Mouse (Mus musculus): ENCODE measurements around the gene Rhbdl1. TPM values are rescaled to one million over a fixed set of nuclear protein-coding genes. Genes with fewer than 3 reads are reported as not detected.

Rhbdl1 gene
- polyA plus RNA-seq, 1 experiment from 2014 or later: 56.9 TPM

DNA sequence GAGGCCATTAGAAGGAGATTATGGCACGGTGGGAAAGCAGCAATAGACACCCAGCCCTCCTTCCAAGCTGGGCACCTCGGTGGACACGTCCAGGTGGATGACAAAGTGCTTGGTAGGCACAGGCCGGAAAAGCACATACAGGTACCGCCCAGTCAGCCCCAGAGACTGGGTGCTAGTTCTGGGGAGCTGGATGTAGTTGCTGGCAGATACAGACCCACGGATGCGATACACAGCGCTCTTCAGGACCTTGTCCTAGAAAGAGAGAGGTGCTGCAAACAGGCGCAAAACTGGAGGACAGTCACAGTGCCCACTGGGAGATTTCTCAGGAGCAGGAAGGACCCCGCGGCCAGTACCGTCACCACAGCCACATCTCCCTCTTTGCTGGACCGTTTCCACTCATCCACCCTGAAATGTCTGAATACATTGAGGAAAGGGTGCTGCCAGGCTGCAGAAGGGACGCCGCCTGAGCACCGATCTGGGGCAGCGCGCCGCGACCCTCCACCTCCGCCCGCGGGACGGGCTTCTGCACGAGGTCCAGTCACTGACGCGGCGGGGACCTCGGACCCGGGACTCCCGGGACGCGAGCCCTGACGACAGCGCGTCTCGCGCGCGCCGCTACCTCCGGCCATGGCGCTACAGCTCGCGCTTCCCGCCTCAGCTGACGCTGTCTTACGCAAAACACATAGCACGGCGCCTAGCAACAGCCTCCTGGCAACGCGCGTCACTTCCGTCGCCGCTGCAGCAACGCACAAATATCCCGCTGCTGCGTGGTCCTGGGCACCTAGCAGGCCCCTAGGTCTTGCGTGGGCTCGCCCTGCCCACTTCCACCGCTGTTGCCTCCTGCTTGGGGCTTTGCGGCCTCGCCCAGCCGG is 24.0 kb upstream of the Rhbdl1 start, which contains the start of gene Wdr90:
Gene Wdr90 (minus strand): TSS at position 670 of the 872 bp plus-strand sequence.
- no peaks in the 10 kb centered on the region for H3K27me3 ChIP-seq (replicated peaks)
- H3K4me1 ChIP-seq: peaks cover 18% of the 10 kb centered on the region
- H3K4me2 ChIP-seq: peak within 1 kb of the TSS; percentile 91
- H3K36me3 ChIP-seq: peaks cover 6% of the 10 kb centered on the region; the same call in 1 of the 2 replicates
- 3% methylated on average over 65 of the region's 65 CpGs for WGBS
- peak within 1 kb of the TSS; percentile 92 for H3K9ac ChIP-seq (replicated peaks)
- no peaks in the 10 kb centered on the region for H3K9me3 ChIP-seq (replicated peaks)
- H3K27ac ChIP-seq (replicated peaks): peak within 1 kb of the TSS; percentile 90
- peak; percentile 95 for ATAC-seq (ENCODE audit: low FRiP score)
- peak within 1 kb of the TSS; percentile 71 for H3K4me3 ChIP-seq (replicated peaks)

DNA sequence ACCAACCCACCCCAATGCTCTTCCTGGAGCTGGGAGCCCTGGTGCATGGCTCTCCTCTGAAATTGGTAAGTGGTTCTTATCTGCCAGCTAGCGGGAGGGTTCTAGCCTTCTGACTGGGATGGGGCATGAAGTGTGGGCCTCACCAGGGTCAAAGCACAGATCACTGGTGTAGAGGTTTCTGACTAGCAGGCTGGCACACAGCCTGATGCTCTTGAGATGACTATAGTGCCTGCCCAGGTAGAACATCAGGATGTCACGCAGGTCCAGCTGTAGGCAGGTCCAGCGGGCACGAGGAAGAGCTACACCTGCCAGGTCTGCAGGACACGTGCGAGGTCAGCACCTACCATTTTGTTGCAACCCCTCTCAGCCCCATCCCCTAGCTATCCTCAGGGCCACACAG is 23.1 kb upstream of the Rhbdl1 start:
- 94% methylated on average over 6 of the region's 6 CpGs for WGBS
- Histone ChIP-seq H3K27me3 (replicated peaks) (no peaks in the 10 kb centered on the region), H3K27ac (replicated peaks) (no peak overlapping the region), H3K4me3 (replicated peaks) (peak overlapping the region; percentile 71), H3K4me1 (peaks cover 18% of the 10 kb centered on the region), H3K9ac (replicated peaks) (peak overlapping the region; percentile 92), H3K4me2 (peak overlapping the region; percentile 91), H3K9me3 (replicated peaks) (no peaks in the 10 kb centered on the region), H3K36me3 (peaks cover 6% of the 10 kb centered on the region; the same call in 1 of the 2 replicates)
- no peak for ATAC-seq (ENCODE audit: low FRiP score)

DNA sequence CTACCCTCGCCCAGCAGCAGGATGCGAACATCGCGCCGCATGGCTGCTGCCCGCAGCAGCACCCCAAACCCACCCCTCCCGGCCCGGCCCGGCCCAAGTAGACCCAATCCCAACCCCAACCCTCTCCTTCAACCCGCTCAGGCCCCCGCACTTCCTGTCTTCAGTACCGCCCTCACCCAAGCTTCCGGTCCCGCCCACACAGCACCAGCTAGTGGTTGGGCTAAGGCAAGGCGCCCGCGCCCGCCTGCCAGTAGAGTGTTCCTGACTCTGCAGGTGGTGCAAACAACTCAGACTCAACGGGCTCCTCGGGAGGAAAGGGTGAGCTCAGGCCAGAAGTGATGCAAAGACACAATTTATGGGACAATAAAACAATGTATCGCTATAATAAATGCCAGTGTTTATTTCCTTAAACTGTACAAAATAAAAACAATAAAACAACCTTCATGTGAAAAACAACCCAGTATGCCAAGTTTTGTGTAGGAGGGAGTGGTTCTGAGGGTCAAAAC is 7.4 kb upstream of the Rhbdl1 start, which contains the start of gene Rhot2:
Gene Rhot2 (minus strand): TSS at position 456 of the 506 bp plus-strand sequence.
- peak within 1 kb of the TSS; percentile 79 for H3K27ac ChIP-seq (replicated peaks)
- ATAC-seq (ENCODE audit: low FRiP score): peak; percentile 92
- peaks cover 22% of the 10 kb centered on the region for H3K4me1 ChIP-seq
- peaks cover 40% of the 10 kb centered on the region for H3K36me3 ChIP-seq
- H3K4me2 ChIP-seq: peak within 1 kb of the TSS; percentile 80
- peak within 1 kb of the TSS; percentile 81 for H3K4me3 ChIP-seq (replicated peaks)
- WGBS: under 1% methylated on average over 21 of the region's 21 CpGs
- no peaks in the 10 kb centered on the region for H3K9me3 ChIP-seq (replicated peaks)
- H3K9ac ChIP-seq (replicated peaks): peak within 1 kb of the TSS; percentile 86
- H3K27me3 ChIP-seq (replicated peaks): no peaks in the 10 kb centered on the region

DNA sequence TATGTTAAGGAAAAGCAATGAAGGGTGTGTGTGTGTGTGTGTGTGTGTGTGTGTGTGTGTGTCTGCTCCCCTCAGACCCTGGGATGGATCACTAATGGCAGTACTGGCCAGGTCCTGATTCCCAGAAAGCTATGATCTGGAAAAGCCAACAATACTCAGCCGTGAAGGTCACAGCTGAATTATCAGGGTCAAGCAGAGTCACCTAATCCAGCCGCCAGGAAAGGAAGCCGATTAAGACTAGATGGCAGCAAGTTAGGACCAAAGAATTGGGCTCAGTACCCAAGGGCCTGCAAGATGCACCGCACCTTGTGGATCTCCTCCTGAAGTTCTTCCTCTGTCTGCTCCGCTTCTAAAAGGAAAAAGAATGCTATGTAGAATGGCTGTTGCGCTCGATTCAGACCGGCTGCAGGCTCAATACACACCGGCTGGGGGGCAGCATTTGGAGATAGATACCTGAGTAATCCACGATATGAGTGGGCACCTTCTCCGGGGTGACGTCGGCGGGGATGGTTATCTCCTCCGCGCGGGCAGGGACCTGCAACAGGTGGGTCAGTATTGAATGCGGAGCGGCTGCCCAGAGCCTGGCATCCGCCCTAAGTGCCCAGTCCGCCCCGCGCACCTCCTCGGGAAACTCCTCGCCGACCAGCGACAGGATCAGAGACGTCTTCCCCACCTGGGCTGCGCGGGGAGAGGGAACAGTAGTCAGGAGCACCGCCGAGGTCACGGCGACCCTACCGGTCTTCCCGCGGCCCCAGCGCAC is 6.7 kb upstream of the Rhbdl1 start:
- H3K9ac ChIP-seq (replicated peaks): peak overlapping the region; percentile 86
- peak; percentile 9; the same call in 1 of the 2 replicates for ATAC-seq (ENCODE audit: low FRiP score)
- no peaks in the 10 kb centered on the region for H3K27me3 ChIP-seq (replicated peaks)
- 4% methylated on average over 38 of the region's 38 CpGs for WGBS
- peak overlapping the region; percentile 80 for H3K4me2 ChIP-seq
- H3K4me3 ChIP-seq (replicated peaks): peak overlapping the region; percentile 81
- peak overlapping the region; percentile 79 for H3K27ac ChIP-seq (replicated peaks)
- peaks cover 42% of the 10 kb centered on the region for H3K36me3 ChIP-seq
- H3K9me3 ChIP-seq (replicated peaks): no peaks in the 10 kb centered on the region
- peaks cover 24% of the 10 kb centered on the region for H3K4me1 ChIP-seq

DNA sequence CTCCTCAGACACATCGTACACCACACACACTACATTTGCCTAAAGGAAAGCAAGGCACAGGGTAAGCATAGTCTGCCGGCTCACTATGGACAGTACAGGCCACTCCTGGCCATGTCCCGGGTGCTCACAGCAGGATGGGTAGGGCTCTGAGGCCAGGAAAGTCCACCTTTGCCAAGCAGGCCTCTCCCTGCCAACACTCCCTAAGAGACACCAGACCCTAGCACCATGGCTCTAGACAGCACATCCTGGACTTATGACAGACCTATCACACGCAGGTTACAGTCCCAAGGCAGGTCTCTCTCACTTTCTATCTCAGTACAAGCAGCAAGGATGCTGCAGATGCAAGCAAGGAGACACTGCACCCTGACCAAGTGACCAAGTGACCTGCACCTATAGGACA is 6.0 kb upstream of the Rhbdl1 start:
- H3K4me2 ChIP-seq: peak overlapping the region; percentile 80
- ATAC-seq (ENCODE audit: low FRiP score): no peak
- peak overlapping the region; percentile 81 for H3K4me3 ChIP-seq (replicated peaks)
- no peaks in the 10 kb centered on the region for H3K27me3 ChIP-seq (replicated peaks)
- 92% methylated on average over 4 of the region's 4 CpGs for WGBS
- no peak overlapping the region for H3K27ac ChIP-seq (replicated peaks)
- peaks cover 29% of the 10 kb centered on the region for H3K4me1 ChIP-seq
- peaks cover 43% of the 10 kb centered on the region for H3K36me3 ChIP-seq
- peak overlapping the region; percentile 86; the same call in 1 of the 2 replicates for H3K9ac ChIP-seq (replicated peaks)
- no peaks in the 10 kb centered on the region for H3K9me3 ChIP-seq (replicated peaks)

DNA sequence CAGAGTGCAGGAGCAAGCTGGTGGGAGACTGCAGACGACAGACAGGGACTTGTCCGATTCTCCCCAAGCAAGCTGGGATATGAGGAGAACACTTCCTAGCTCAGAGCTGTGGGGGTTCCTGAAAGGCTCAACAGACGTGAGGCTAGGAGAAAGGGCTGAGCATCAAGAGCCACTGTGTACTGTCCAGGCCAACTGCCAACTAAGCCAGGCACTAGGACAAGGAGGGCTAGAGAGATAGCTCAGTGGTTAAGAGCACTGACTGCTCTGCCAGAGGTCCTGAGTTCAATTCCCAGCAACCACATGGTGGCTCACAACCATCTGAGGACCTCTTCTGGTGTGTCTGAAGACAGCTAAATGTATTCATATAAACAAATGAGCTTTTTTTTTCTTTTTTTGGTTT is 5.4 kb upstream of the Rhbdl1 start:
- Histone ChIP-seq H3K36me3 (peaks cover 44% of the 10 kb centered on the region), H3K27ac (replicated peaks) (no peak overlapping the region), H3K27me3 (replicated peaks) (no peaks in the 10 kb centered on the region), H3K4me1 (peaks cover 35% of the 10 kb centered on the region), H3K4me3 (replicated peaks) (no peak overlapping the region), H3K9me3 (replicated peaks) (no peaks in the 10 kb centered on the region), H3K9ac (replicated peaks) (no peak overlapping the region), H3K4me2 (no peak overlapping the region)
- 74% methylated on average over 3 of the region's 3 CpGs for WGBS
- no peak for ATAC-seq (ENCODE audit: low FRiP score)

DNA sequence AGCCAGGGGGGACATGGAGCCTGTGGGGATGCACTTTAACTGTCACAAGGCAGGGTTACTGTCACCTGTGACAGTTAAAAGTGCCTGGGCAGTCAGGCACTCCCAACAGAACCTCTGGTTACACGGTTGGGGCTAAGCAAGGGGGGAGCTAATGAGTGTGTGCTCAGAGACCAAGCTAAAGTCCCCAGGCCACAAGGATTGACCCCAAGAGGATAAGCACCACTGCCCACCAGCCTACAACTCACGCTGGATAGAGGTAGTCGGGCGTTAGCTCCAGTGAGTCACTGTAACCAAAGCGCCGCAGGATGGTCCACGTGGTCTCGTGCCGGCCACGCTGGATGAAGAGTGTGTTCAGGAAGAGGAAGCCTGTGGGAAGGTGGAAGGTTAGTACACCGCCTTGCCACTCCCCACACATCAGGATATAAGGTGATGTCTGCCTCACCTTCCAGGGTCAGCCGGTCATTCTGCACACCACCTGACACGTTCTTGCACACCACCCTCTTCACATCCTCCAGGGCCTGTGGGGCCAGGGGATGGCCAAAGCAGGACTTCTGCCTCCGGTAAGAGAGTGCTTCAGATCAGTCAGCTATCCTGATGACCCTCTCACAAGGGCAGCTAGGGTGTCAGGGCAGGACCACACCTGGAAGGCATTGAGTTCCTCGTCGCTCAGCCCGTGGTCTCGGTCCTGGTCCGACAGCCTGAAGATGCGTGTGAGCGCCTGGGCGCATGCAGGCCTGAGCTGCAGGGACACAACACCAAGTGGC is 4.2 kb upstream of the Rhbdl1 start, which contains the start of gene Gm20683:
Gene Gm20683 (minus strand): TSS at position 647 of the 764 bp plus-strand sequence.
- Histone ChIP-seq H3K4me3 (replicated peaks) (no peak within 1 kb of the TSS), H3K9ac (replicated peaks) (no peak within 1 kb of the TSS), H3K36me3 (peaks cover 44% of the 10 kb centered on the region), H3K9me3 (replicated peaks) (no peaks in the 10 kb centered on the region), H3K4me2 (no peak within 1 kb of the TSS), H3K27ac (replicated peaks) (no peak within 1 kb of the TSS), H3K4me1 (peaks cover 47% of the 10 kb centered on the region), H3K27me3 (replicated peaks) (no peaks in the 10 kb centered on the region)
- 96% methylated on average over 22 of the region's 22 CpGs for WGBS
- no peak for ATAC-seq (ENCODE audit: low FRiP score)

DNA sequence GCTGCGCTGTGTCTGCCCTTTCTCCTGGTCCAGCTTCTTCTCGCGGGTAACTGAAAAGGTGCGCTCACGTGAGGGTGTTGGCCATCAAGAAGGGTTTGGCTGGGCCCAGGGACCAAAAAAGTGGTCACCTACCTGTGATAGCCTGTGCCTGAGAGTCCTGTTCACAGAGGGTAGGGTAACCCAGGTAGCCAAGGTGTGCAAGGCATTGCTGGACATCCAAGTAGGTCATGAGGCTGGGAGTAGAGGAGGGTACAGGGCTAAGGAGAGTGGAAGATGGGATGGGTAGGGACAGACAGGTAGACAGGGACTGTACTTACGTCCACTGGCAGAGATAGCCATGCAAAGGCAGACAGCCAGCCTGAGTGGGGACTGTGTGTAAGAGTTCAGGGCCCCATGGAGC is 3.4 kb upstream of the Rhbdl1 start:
- peaks cover 48% of the 10 kb centered on the region for H3K36me3 ChIP-seq
- 95% methylated on average over 6 of the region's 6 CpGs for WGBS

DNA sequence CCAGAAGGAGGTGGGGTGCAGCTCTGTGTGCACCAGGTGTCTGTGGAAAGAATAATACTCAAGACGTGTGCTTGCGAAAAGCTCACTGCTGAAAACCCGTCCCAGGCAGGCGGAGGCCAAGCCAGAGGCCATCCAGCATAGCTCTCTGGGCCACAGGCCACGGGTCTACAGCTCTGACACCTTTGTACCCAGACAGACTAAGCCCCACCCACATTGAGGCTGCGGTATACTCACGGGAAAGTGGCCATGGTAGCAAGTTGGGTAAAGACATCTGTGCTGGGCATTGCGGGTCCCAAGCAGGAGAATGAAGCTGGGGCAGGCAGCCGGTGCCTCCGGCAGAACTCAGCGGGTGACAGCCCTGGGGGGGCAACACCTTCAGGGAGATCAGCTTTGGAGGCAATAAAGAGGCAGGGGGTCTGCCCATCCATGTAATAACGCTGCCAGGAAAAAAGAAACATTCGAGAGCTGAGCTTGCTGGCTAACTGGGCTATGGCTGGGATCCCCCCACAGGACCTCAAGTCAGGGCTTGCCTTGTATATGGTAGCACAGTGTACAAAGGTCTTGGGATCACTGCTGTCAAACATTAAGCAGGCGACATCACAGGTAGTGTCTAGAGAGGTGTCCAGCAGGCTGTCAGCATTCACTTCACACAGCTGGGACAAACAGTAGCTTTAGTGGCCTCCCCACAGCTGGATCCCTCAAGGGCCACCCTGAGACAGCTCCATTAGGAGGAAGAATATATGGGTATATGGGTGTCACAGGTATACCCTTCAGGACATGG is 2.5 kb upstream of the Rhbdl1 start:
- Histone ChIP-seq H3K4me2 (no peak overlapping the region), H3K4me1 (peaks cover 58% of the 10 kb centered on the region), H3K4me3 (replicated peaks) (no peak overlapping the region), H3K27ac (replicated peaks) (no peak overlapping the region), H3K9me3 (replicated peaks) (no peaks in the 10 kb centered on the region), H3K36me3 (peaks cover 53% of the 10 kb centered on the region), H3K27me3 (replicated peaks) (no peaks in the 10 kb centered on the region), H3K9ac (replicated peaks) (no peak overlapping the region)
- 82% methylated on average over 14 of the region's 14 CpGs for WGBS
- no peak for ATAC-seq (ENCODE audit: low FRiP score)

More for the DNA sequence above, 3.4 kb upstream of the Rhbdl1 start:
- H3K4me2 ChIP-seq: no peak overlapping the region
- no peaks in the 10 kb centered on the region for H3K9me3 ChIP-seq (replicated peaks)
- no peak overlapping the region for H3K9ac ChIP-seq (replicated peaks)
- no peaks in the 10 kb centered on the region for H3K27me3 ChIP-seq (replicated peaks)
- no peak for ATAC-seq (ENCODE audit: low FRiP score)
- H3K4me1 ChIP-seq: peaks cover 55% of the 10 kb centered on the region
- no peak overlapping the region for H3K27ac ChIP-seq (replicated peaks)
- no peak overlapping the region for H3K4me3 ChIP-seq (replicated peaks)

DNA sequence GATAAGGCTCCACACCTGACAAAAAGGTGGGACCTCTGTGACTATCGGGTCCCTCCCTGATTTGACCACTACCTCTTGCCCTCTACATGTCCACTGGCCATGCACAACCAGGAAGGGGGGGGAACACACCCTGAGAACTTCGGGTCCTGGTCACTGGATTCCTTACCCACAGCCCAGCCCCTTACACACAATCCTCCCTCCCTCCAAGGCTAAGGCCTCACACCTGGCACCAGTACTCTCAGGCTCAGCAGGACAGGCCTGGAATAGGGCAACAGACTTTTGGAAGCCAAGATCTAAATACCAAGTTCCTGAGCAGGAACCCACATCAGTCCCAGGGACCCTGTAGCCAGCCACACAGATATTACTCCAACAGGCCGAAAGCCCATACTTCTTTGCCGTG is 1.8 kb upstream of the Rhbdl1 start:
- H3K27ac ChIP-seq (replicated peaks): no peak overlapping the region
- no peaks in the 10 kb centered on the region for H3K27me3 ChIP-seq (replicated peaks)
- no peak overlapping the region for H3K4me3 ChIP-seq (replicated peaks)
- H3K4me1 ChIP-seq: peaks cover 63% of the 10 kb centered on the region
- peaks cover 53% of the 10 kb centered on the region for H3K36me3 ChIP-seq
- H3K4me2 ChIP-seq: no peak overlapping the region
- no peak overlapping the region for H3K9ac ChIP-seq (replicated peaks)
- 90% methylated on average over 4 of the region's 4 CpGs for WGBS
- ATAC-seq (ENCODE audit: low FRiP score): no peak
- H3K9me3 ChIP-seq (replicated peaks): no peaks in the 10 kb centered on the region
